Mouse (Mus musculus) cerebellum, adult 11 months (tissue): Measurements from ENCODE around the gene Zrsr1.

Experiments used
- DNase-seq: peaks from one replicate; pipeline ENCODE4 v3.0.0; 2022

Zrsr1 gene

GRCm38 (mm10) chr11:23013580-23014294, 41.9 kb downstream of the Zrsr1 start:
- no peak for DNase-seq

- no peak for DNase-seq
Observed at GRCm38 (mm10) chr11:23014996-23015395, 43.2 kb downstream of the Zrsr1 start.

- no peak for DNase-seq
Observed at GRCm38 (mm10) chr11:23017943-23018342, 46.1 kb downstream of the Zrsr1 start.

GRCm38 (mm10) chr11:23020116-23020770, 48.4 kb downstream of the Zrsr1 start:
- DNase-seq, result no peak

- DNase-seq, result no peak
Observed at GRCm38 (mm10) chr11:23020841-23021240, 49.0 kb downstream of the Zrsr1 start.

- DNase-seq, result no peak
Observed at GRCm38 (mm10) chr11:23023155-23023554, 51.4 kb downstream of the Zrsr1 start.

- DNase-seq, result no peak
Observed at GRCm38 (mm10) chr11:23024169-23024568, 52.4 kb downstream of the Zrsr1 start.
